Mouse (Mus musculus) spleen, postnatal 36 days (tissue): ENCODE measurements around the gene Cwc27.

Experiments
- DNase-seq, 2 experiments: peaks; one replicate each; pipeline ENCODE4 v3.0.0; 2022; ENCODE audit warnings: low spot score in 2 of 2, mixed read lengths in 1 of 2

Gene Cwc27

GRCm38 (mm10) chr13:104779104-104779670 is 37.8 kb downstream of the Cwc27 start:
- no peak for DNase-seq

GRCm38 (mm10) chr13:104763193-104763592 is 53.7 kb downstream of the Cwc27 start:
- no peak for DNase-seq

- DNase-seq: no peak
Observed at GRCm38 (mm10) chr13:104762401-104762800, 54.5 kb downstream of the Cwc27 start.

GRCm38 (mm10) chr13:104759381-104759780 is 57.6 kb downstream of the Cwc27 start:
- no peak for DNase-seq

GRCm38 (mm10) chr13:104747032-104747431 is 69.9 kb downstream of the Cwc27 start:
- DNase-seq: no peak

GRCm38 (mm10) chr13:104742866-104743265 is 74.1 kb downstream of the Cwc27 start:
- no peak for DNase-seq

- DNase-seq: no peak
Observed at GRCm38 (mm10) chr13:104729261-104730046, 87.5 kb downstream of the Cwc27 start.

- no peak for DNase-seq
Observed at GRCm38 (mm10) chr13:104727681-104728080, 89.3 kb downstream of the Cwc27 start.

- no peak for DNase-seq
Observed at GRCm38 (mm10) chr13:104720133-104720532, 96.8 kb downstream of the Cwc27 start.

- DNase-seq: no peak
Observed at GRCm38 (mm10) chr13:104694612-104695355, 122.2 kb downstream of the Cwc27 start.

- no peak for DNase-seq
Observed at GRCm38 (mm10) chr13:104692710-104693109, 124.2 kb downstream of the Cwc27 start.

- DNase-seq: no peak
Observed at GRCm38 (mm10) chr13:104685537-104685936, 131.4 kb downstream of the Cwc27 start.

GRCm38 (mm10) chr13:104684361-104685011 is 132.5 kb downstream of the Cwc27 start:
- DNase-seq: no peak

GRCm38 (mm10) chr13:104681212-104681611 is 135.7 kb downstream of the Cwc27 start:
- DNase-seq: no peak

GRCm38 (mm10) chr13:104661188-104661587 is 155.8 kb downstream of the Cwc27 start:
- no peak for DNase-seq

- DNase-seq: no peak
Observed at GRCm38 (mm10) chr13:104660042-104660680, 156.8 kb downstream of the Cwc27 start.

GRCm38 (mm10) chr13:104656666-104657272 is 160.2 kb downstream of the Cwc27 start:
- no peak for DNase-seq

- DNase-seq: no peak
Observed at GRCm38 (mm10) chr13:104655137-104655536, 161.8 kb downstream of the Cwc27 start.

- no peak for DNase-seq
Observed at GRCm38 (mm10) chr13:104651763-104652162, 165.2 kb downstream of the Cwc27 start.

- no peak for DNase-seq
Observed at GRCm38 (mm10) chr13:104650654-104651053, 166.3 kb downstream of the Cwc27 start.

GRCm38 (mm10) chr13:104650145-104650544 is 166.8 kb downstream of the Cwc27 start:
- DNase-seq: no peak
